Mouse (Mus musculus) embryo, embryonic 10.5 days (tissue): ENCODE measurements around the gene Scrg1.
"Not testable (repeated sequence)": the region's sequence is repeated elsewhere in the genome, so short reads cannot be mapped to it uniquely, and the experiment has no call there.

ENCODE experiments used
- DNase-seq: peaks from one replicate; pipeline ENCODE4 v3.0.0-alpha.2; 2015; ENCODE audit warnings: low spot score

The Scrg1 gene

DNA sequence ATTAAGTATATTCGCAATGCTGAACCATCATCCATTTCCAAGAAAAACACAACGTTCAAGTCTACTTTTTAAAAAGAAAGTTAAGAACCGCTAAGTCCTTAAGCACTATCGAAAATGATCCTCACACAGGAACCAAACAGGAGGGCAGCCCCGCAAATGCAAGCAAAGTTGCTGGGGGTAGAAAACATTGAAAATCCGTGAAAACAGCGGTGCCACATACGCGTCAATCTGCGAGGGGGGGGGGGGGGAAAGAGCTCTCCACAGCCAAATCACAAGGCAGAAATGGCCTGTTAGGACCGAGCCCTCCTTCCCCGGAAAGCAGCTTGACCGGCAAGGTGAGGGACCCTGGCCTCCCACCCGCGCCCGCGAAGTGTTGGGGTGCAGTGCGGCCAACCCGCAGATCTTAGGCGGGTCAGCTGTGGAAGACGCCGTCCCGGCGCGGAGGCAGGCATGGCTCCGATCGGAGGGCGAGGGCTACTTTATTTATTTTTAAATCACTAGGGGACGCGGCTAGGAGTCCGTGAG lies 55.1 kb downstream of the Scrg1 start:
- no peak for DNase-seq

DNA sequence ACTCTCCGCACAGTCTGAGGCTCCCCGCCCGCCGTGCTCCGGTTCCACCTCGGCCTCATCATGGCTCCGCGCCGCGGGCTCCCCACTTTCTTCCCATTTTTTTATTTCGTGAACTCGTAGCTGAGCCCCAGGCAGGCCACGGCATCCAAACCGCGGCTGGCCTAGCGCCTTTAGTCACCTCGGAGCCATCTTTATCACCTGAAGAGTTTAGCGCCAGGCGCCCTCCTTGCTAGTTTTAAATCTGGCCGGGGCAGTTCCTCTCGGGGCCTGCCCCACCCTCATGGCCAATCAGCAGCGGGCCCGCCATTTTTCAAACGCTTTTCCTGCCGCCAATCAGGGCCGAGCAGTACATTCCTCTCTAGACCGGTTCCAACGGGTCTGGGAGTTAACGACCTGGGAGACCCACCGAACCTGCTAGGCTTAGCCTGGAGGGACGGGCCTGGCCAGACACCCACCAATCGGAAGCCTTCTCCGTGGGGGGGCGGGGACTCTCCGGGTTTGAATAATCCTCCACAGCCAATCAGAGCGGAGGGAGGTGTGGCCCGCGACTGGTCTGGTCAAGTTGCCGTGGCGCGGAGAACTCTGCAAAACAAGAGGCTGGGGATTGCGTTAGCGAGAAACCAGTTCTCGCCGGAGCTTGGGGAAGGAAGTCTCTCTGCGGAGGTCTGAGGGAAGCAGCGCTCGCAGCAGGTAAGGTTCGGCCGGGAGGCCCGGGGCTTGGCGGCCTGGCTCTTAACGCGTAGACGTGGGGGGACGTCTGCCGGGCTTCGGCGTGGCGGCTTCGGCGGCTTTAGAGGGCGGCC lies 55.8 kb downstream of the Scrg1 start, which contains the start of gene Hmgb2:
Gene Hmgb2, plus strand, starts transcription at position 592 of the 803 bp plus-strand sequence.
- DNase-seq, result peak; percentile 100

GRCm38 (mm10) chr8:57512141-57513056 lies 56.7 kb downstream of the Scrg1 start:
- DNase-seq, result peak; percentile 75

DNA sequence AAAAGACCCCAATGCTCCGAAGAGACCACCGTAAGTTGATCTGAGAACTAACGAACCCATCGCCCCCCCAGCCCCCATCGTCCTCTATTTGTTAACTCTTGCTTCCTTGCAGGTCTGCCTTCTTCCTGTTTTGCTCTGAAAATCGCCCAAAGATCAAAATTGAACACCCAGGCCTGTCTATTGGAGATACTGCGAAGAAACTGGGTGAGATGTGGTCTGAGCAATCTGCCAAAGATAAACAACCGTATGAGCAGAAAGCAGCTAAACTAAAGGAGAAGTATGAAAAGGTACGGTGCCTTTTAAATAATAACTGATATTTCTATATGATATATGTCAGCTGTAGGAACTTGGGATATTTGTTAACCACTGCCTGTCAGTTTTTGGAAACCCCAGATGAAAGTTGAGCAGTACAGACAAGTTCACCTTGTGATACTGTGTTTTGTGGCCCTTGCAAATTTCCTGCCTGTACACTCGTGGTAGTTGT lies 57.5 kb downstream of the Scrg1 start:
- DNase-seq, result not testable (repeated sequence)

DNA sequence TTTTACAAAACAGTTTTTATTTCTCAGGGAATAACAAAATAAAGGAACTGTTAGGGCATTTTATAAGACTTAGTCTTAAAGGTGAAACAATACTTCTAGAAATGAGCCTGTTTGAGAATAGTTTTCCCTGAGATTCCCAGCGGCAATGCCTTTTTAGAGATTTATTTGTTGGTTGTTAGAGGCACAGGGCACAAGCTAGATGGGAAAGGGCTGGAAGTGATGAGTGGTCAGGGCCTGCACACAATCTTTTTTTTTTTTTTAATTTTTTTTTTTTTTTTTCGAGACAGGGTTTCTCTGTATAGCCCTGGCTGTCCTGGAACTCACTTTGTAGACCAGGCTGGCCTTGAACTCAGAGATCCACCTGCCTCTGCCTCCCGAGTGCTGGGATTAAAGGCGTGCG lies 61.0 kb downstream of the Scrg1 start:
- not testable (repeated sequence) for DNase-seq

GRCm38 (mm10) chr8:57517723-57518122 lies 62.0 kb downstream of the Scrg1 start:
- DNase-seq, result peak; percentile 21

DNA sequence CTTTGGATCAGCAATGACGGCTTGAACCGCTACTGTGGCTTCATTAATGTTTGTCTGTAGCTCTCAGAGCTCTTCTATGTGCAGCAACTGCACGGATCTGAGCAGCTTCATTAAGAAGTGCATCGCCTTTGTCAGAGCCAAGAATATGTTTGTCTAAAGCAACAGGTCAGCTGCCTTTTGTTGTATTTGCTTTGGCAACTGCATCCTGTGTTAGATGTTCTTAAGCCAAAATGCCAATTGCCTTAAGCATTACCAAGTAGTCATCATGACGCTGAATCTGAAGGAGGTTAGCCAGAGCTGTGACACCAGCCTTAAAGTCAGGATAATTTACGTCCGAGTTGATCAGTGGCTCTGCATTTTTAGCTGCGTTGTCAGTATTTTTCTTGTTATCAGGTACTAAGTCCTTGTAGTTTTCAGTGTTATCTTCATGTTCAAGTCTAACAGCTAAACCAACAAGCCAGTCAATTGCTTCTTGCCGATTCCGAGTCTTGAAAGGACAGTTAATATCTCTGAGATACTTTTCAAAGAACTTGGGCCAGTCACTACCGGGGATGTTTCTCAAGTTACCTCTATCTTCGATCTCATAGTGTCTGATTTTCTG lies 64.6 kb downstream of the Scrg1 start:
- DNase-seq, result no peak
